Comparison of ENCODE assay signal across 8 mouse cellular contexts in genomic region chr4:109982681-109983265, GRCm38 (mm10). TPM values are rescaled to one million over a fixed set of nuclear protein-coding genes. Genes with fewer than 3 reads are reported as not detected.
DNase-seq lines count a peak whose midpoint lies in the region; ATAC-seq lines count a peak whose summit lies in the region.
"Had no signal": no experiment of that assay in that cellular context is flagged by ENCODE, and none has a peak within 500 bp of the region (broad histone marks: within the 10 kb centered on the region; RNA-seq: fewer than 3 reads in every experiment).

No protein-coding gene starts in this region.

- DNase-seq in lung, postnatal 25 days (ENCODE audit: low spot score) = no peak
- DNase-seq in frontal cortex, postnatal 14 days (ENCODE audit: low spot score in 2 of 2) = no peak
- DNase-seq in left cerebral cortex, postnatal 25 days (ENCODE audit: low spot score in 2 of 2) = no peak
- DNase-seq: adrenal gland, adult 8-10 months had no signal

- peaks cover 99% of the 10 kb centered on the region for H3K27me3 ChIP-seq in lung, embryonic 16.5 days (ENCODE audit: control insufficient read depth, insufficient read depth, low read depth, low read length)
- H3K27me3 ChIP-seq in forebrain, embryonic 12.5 days = peaks cover 96% of the 10 kb centered on the region
- H3K27me3 ChIP-seq in limb, embryonic 13.5 days = peaks cover 99% of the 10 kb centered on the region
- peaks cover 94% of the 10 kb centered on the region for H3K27me3 ChIP-seq in stomach, embryonic 15.5 days (replicated peaks)

- peak overlapping the region; percentile 48 for H3K4me3 ChIP-seq in lung, embryonic 16.5 days (ENCODE audit: low read length)
- H3K4me3 ChIP-seq in forebrain, embryonic 12.5 days (replicated peaks) = peak overlapping the region; percentile 66
- H3K4me3 ChIP-seq in limb, embryonic 13.5 days = peak overlapping the region; percentile 40
- H3K4me3 ChIP-seq in stomach, embryonic 15.5 days (replicated peaks) = peak overlapping the region; percentile 30; the same call in 1 of the 2 replicates

- peak overlapping the region; percentile 54; the same call in 1 of the 2 replicates for H3K4me2 ChIP-seq in lung, embryonic 16.5 days (ENCODE audit: low read depth, low read length)
- peak overlapping the region; percentile 67 for H3K4me2 ChIP-seq in forebrain, embryonic 12.5 days
- peak overlapping the region; percentile 66 for H3K4me2 ChIP-seq in limb, embryonic 13.5 days (replicated peaks)
- peak overlapping the region; percentile 58 for H3K4me2 ChIP-seq in stomach, embryonic 15.5 days

- 5% methylated on average over 30 of the region's 30 CpGs for WGBS in lung, embryonic 16.5 days
- 6% methylated on average over 30 of the region's 30 CpGs for WGBS in forebrain, embryonic 12.5 days
- 4% methylated on average over 30 of the region's 30 CpGs for WGBS in limb, embryonic 13.5 days
- 8% methylated on average over 30 of the region's 30 CpGs for WGBS in stomach, embryonic 15.5 days

- ATAC-seq in lung, embryonic 16.5 days (ENCODE audit: low read depth) = no peak
- no peak for ATAC-seq in forebrain, embryonic 12.5 days (ENCODE audit: low FRiP score)
- no peak for ATAC-seq in limb, embryonic 13.5 days (ENCODE audit: low FRiP score, low read depth)
- no peak for ATAC-seq in stomach, embryonic 15.5 days (ENCODE audit: insufficient read depth, low FRiP score, low read depth)

- peaks cover 22% of the 10 kb centered on the region for H3K4me1 ChIP-seq in lung, embryonic 16.5 days (replicated peaks; ENCODE audit: control insufficient read depth, insufficient read depth, low read length)
- H3K4me1 ChIP-seq in forebrain, embryonic 12.5 days = peaks cover 46% of the 10 kb centered on the region
- H3K4me1 ChIP-seq in limb, embryonic 13.5 days = peaks cover 42% of the 10 kb centered on the region
- H3K4me1 ChIP-seq in stomach, embryonic 15.5 days = peaks cover 35% of the 10 kb centered on the region

- no peak overlapping the region for H3K27ac ChIP-seq in lung, embryonic 16.5 days (ENCODE audit: low read length)
- H3K27ac ChIP-seq in forebrain, embryonic 12.5 days = peak overlapping the region; percentile 94
- H3K27ac ChIP-seq in limb, embryonic 13.5 days = no peak overlapping the region
- no peak overlapping the region for H3K27ac ChIP-seq in stomach, embryonic 15.5 days

- H3K9me3 ChIP-seq in lung, embryonic 16.5 days (ENCODE audit: control insufficient read depth, low read length) = no peaks in the 10 kb centered on the region
- H3K9me3 ChIP-seq in forebrain, embryonic 12.5 days = no peaks in the 10 kb centered on the region
- H3K9me3 ChIP-seq in limb, embryonic 13.5 days = no peaks in the 10 kb centered on the region
- H3K9me3 ChIP-seq in stomach, embryonic 15.5 days = no peaks in the 10 kb centered on the region

- H3K9ac ChIP-seq in lung, embryonic 16.5 days (ENCODE audit: low read length) = no peak overlapping the region
- peak overlapping the region; percentile 89 for H3K9ac ChIP-seq in forebrain, embryonic 12.5 days
- no peak overlapping the region; the same call in 1 of the 2 replicates for H3K9ac ChIP-seq in limb, embryonic 13.5 days
- no peak overlapping the region for H3K9ac ChIP-seq in stomach, embryonic 15.5 days

- no peaks in the 10 kb centered on the region for H3K36me3 ChIP-seq in lung, embryonic 16.5 days (ENCODE audit: control insufficient read depth, insufficient read depth, low read length)
- H3K36me3 ChIP-seq in forebrain, embryonic 12.5 days (replicated peaks) = peaks cover 14% of the 10 kb centered on the region
- no peaks in the 10 kb centered on the region for H3K36me3 ChIP-seq in limb, embryonic 13.5 days
- no peaks in the 10 kb centered on the region for H3K36me3 ChIP-seq in stomach, embryonic 15.5 days

- intact Hi-C loops in left cerebral cortex, postnatal 25 days (cut with DNase I) = loop anchor here (2.0 to 5.0 kb wide), 2 partner anchors 305 to 326 kb away; no protein-coding TSS in a partner anchor

RNA-seq across cellular contexts. Expression of gene Dmrta2, which starts 4.9 kb away (rescaled TPM):
- polyA plus RNA-seq in lung, embryonic 16.5 days (2015; fragmentation: Nextera tagmentation; extraction: Ambion mirVana) = 0.05 TPM in 1 of 2 replicates, not detected in the other
- 8.5 and 9.7 TPM in 2 replicates for polyA plus RNA-seq in forebrain, embryonic 12.5 days (2016; fragmentation: Nextera tagmentation; extraction: Ambion mirVana)
- polyA plus RNA-seq in limb, embryonic 13.5 days (2015; fragmentation: Nextera tagmentation; extraction: Ambion mirVana) = 0.08 TPM in 2 replicates
- polyA plus RNA-seq in stomach, embryonic 15.5 days (2015; fragmentation: Nextera tagmentation; extraction: Ambion mirVana) = 0.09 TPM in 1 of 2 replicates, not detected in the other
- total RNA-seq in left cerebral cortex, postnatal 25 days (2021) = 1 to 10 TPM; 2.3 to 2.8 TPM
